Mouse (Mus musculus): ENCODE results near the gene Srprb. TPM values are rescaled to one million over a fixed set of nuclear protein-coding genes. Genes with fewer than 3 reads are reported as not detected.
"Not testable (repeated sequence)": the region's sequence is repeated elsewhere in the genome, so short reads cannot be mapped to it uniquely, and the experiment has no call there.

Srprb gene
- polyA plus RNA-seq, 2 experiments from 2014 or later, result 22.9 to 28.7 TPM

GRCm38 (mm10) chr9:103208802-103209423 is 7.0 kb upstream of the Srprb start:
- ATAC-seq, result no peak

DNA sequence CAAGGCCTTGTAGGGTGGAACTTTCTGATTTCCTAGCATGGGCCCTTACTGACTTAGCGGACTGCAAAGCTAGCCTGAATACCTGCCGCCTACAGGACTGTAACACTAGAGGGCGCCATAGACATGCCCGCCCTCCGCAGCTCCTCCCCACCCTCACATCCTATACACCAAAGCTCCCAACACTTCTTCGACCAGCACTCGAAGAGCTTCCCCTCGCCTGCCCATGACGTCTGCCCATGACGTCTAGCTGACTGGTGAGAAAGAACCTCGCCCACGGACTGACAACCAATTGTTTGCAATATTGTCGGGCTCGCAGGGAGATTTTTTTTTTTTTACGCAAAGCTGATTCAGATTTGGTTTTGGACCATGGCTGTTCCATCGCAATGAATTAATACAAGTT is 5.9 kb upstream of the Srprb start:
- peak; percentile 98 for ATAC-seq

GRCm38 (mm10) chr9:103205786-103206185 is 3.8 kb upstream of the Srprb start:
- ATAC-seq, result no peak

GRCm38 (mm10) chr9:103188416-103188815 is 13.5 kb downstream of the Srprb start:
- no peak for ATAC-seq

GRCm38 (mm10) chr9:103186747-103187146 is 15.2 kb downstream of the Srprb start:
- no peak for ATAC-seq

- ATAC-seq, result no peak
Measured at GRCm38 (mm10) chr9:103185946-103186345, 16.0 kb downstream of the Srprb start.

GRCm38 (mm10) chr9:103184855-103185254 is 17.1 kb downstream of the Srprb start:
- ATAC-seq, result no peak

DNA sequence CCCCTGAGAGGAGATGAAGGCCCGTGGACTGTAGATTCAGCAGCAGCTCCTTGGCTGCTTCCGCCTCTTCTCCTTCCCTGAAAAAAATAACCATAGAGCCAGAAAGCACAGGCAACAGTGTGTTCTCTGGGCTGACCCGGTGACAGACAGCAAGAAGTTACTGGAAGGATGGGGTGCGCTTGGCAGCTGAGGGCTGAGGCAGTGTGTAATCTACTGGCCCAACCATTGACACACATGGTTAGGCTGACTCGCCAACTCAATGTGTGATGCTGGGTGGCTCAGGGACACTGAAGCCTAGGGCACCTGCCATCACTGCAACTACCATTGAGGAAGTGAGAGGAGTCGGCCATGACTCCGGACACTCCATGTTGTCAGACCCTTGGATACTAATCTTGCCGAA is 20.1 kb downstream of the Srprb start:
- no peak for ATAC-seq

DNA sequence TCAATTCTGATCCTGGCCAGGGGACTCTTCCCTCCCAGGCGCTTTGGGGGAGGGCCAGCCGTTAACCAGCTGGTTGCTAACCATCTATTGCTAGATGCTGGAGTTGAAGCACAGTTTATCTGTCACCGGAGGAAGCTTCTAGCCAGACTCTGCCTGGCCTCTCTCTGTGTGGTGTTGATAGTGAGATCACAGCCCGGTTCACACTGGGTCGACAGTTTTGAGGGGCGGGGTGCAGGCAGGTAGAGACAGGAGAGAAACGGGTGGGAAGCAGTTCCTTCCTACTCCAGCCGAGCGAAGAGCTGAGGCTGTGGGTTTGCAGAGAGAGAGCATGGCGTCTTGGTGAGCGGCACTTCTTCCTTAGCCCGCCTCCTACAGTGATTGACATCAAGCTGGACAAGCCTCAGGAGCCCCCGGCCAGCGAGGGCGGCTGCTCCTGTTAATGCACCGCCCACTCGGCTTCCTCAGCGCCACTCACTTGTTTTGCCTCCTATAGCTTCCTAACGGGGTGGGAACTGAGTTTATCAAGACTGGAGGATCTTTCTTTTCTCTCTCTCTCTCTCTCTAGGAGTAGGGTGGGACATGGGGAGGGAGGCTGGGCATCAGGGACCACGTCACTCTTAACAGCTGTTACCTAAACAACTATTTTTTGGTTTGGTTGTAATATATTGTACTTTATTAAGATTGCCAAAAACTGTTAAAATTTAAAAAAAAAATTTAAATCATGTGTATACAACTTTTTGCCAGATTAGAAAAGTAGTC is 21.0 kb downstream of the Srprb start:
- peak; percentile 99 for ATAC-seq

GRCm38 (mm10) chr9:103180303-103180702 is 21.6 kb downstream of the Srprb start:
- no peak for ATAC-seq

DNA sequence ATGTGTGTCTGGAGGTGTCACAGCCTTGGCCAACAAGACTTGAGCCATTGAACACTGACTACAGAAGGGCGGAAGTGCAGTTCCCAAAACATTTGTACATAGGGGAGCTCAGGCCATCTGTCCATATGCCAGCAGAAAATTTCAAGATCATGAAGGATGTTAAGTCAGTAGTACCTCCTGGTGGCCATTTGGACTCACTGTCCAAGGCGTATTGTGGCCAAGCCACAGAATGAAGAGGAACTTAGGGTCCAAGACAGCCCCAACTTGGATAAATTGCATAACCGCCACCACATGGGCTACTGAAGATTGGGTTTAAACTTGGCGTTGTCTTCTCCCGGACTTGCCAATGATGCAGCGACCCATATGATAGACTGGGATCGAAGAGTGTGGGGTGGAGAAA is 26.2 kb downstream of the Srprb start:
- ATAC-seq, result no peak

GRCm38 (mm10) chr9:103174771-103175519 is 27.0 kb downstream of the Srprb start:
- no peak for ATAC-seq

DNA sequence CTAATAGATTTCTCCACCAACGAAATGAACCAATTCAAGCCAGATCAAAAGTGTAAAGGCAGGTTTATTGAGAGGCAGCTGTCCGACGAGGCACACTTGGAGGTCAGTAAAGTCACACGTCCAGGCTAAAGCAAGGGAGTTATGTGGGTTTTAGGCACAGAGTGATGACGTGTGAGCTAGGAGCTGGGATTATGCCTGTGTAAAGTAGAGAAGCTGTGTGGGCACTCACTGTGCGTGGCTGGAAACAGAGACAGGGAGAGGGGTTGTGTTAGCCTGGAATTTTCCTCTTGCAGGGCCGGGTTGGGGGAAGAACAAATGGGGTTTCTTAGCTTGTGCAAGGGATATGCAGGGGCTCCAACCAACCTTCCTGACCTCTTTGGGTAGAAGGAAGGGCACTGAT is 33.2 kb downstream of the Srprb start:
- no peak for ATAC-seq

- no peak for ATAC-seq
Measured at GRCm38 (mm10) chr9:103168046-103168445, 33.9 kb downstream of the Srprb start.

DNA sequence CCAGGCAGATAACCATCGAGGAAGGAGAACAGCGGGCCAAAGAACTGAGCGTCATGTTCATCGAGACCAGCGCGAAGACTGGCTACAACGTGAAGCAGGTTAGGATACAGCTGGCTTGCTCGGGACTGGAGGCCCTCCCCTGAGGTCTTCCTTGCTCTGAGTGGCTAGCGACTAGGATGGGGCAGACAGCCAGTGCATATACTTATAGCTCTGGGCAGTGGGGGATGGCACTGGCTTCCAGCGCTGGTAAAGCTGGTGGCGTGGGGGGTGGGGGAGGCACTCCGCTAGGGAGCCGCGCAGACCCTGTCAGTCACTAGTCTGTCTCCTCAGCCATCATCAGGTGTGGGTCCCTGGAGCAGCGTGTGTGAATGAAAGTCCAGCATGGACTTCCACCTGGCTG is 38.1 kb downstream of the Srprb start:
- no peak for ATAC-seq

DNA sequence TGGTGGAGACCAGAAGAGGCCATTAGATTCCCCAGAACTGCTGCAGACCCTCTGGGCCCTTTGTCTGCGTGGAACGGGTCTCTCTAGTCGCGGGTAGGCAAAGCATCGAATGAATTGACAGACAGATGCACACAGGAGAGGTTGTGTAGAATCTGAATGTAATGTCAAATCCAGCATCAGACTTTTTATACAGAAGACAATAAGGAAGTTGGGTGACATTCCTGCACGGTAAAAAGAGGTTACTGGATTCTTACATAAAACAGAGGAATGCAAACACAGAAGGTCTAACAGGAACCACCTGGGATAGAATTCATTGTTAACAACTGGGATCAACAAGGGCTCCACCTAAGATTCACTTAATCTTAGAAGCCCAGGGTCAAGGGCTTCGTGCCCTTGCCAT is 46.8 kb downstream of the Srprb start:
- not testable (repeated sequence) for ATAC-seq

DNA sequence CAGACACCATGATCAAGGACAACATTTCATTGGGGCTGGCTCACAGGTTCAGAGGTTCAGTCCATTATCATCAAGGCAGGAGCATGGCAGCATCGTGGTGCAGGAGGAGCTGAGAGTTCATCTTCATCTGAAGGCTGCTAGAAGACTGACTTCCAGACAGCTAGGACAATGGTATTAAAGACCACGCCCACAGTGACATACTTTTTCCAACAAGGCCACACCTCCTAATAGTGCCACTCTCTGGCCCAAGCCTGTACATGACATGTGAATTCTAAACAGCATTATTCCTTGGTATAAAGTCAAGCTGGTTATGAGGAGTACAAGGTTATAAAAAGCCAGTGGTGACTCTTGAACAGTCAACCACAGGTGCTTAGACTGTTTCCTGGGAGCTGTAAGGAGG is 47.4 kb downstream of the Srprb start:
- ATAC-seq, result no peak

DNA sequence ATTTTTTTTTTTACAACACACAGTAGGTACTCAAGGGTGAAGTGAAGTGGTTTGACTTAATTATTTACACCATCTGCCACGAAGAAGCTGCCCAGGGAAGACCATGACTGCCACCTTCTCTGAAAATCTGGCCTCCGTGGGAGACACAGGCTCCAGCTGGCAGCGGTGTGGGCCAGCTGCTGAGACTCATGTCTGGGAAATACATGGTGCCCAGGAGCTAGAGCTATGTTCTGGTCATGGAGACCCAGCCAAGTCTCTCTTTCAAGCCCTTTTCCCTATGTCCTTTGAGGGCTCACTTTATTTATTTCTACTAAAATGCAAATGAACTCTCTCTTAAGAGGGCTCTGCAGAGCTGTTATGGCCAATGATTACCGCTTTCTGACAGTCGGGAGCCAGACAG is 48.7 kb downstream of the Srprb start:
- ATAC-seq, result no peak

DNA sequence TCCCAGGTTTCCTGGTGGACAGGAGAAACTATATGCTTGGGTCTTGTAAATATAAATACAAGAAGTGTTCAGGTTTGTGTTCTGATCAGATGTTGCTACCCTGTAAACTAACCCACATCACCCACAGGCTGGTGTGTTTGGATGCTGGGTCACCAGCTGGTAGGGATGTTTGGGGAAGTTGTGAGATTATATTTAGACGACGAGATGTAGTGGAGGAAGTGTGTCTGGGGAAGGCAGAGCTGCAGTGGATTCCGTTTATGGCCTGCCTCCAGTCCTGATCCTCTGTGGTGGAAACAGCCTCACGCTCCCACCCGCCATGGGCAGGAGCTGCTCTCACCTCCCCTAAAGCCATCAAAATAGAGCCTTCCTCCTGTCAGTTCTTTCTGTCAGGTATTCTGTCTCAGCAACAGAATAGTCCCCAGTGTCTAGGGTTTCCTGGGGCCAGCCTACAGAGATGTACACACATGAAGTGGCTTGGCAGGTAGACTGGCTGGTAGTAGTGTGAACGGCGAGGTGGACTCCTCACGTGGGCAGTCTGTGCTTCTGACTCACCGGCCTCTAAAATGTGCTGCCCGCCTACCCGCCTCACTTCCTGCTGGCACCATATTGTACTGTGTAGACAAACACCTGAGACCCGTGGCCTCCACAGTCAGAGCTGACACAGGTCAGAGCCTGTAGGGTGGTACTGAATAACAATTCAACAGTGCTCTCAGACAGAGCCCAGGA is 52.7 kb downstream of the Srprb start:
- no peak for ATAC-seq

DNA sequence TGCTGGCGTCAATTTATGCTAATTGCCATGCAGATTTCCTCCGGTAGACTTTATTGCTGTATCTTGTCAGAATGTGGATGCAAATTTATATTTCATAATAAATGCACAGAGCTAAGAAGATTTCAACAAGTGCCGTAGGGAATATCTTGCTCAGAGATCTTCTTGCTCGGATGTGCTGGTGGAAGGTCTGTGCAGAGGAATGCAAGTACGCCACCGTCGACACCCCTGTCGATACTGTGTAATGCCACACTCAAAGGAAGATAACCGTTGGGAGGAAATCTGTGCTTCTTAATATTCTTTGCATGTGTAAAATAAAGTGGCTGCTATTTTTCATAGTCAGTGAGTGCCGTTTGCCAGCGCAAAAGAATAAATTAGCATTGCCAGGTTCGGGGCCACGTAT is 54.8 kb downstream of the Srprb start:
- no peak for ATAC-seq

DNA sequence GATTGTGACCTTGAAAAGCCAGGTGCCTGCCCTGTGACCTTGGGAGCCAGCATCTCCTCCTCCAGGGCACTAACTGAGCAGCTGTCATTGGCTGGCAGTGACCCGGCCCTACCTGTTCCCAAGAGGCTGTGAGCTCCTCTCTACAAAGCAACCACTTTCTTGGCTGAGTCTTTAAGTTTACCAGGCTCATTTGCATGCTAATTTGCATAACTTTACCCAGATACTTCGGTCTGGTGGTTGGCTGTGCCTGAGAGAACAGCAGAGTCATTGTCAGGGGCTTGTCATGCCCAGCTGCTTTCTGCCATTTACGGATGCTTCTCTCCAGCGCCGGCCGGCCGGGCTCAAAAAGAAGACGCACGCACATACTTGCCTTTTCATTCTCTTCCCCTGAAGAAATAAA is 55.2 kb downstream of the Srprb start:
- no peak for ATAC-seq

DNA sequence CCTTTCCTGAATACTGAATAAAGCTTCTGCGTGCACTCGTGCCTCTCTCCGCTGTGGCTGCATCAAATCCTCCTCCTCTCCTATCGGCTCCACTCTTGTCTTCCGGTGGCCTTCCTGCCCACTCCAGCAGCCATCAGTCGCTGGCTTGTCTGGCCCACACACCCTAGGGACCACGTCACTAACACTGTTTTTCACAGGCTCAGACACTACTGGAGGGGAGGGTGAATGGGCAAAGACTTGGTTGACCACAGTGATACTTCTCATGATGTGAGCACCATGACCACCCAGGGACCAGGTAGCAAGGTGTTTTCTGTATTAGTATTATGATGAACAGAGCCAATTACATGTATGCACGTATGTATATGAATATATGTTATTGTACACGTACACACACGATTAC is 55.7 kb downstream of the Srprb start:
- no peak for ATAC-seq

GRCm38 (mm10) chr9:103145351-103145750 is 56.6 kb downstream of the Srprb start:
- ATAC-seq, result no peak
